In the genomic region with DNA sequence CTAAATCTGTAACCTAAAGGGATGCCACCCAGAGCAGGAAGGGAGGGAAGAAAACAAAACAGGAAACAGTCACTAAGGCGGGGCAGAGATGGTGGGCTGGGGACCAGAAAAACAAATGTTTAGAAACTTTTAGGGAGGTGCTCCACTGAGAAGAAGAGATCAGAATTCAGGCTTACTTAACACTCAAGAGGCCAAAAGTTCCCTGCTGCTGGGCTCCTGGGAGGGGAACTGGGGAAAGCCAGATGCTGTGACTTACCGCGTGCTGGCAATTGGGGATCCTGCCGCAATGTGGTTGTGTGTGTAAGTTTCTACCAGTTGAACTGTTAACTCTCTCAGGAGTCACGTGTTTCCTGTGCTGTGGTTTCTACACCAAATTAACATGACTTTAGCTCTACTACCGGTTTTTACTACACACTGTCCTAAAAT, we compare ENCODE assay signal across 8 mouse cellular contexts. TPM values are rescaled to one million over a fixed set of nuclear protein-coding genes. Genes with fewer than 3 reads are reported as not detected.
A peak's percentile ranks its signal among the peaks of the same experiment; 100 is the strongest.
DNase-seq lines count a peak whose midpoint lies in the region; ATAC-seq and TF ChIP-seq lines count a peak whose summit lies in the region.

Gene Icam2, minus strand, starts transcription at position 285 of the 426 bp plus-strand sequence.

- H3K4me2 ChIP-seq in kidney, embryonic 15.5 days = no peak within 1 kb of the TSS
- no peak within 1 kb of the TSS for H3K4me2 ChIP-seq in embryonic facial prominence, embryonic 13.5 days
- H3K4me2 ChIP-seq in hindbrain, embryonic 14.5 days (replicated peaks) = no peak within 1 kb of the TSS
- H3K4me2 ChIP-seq in stomach, postnatal 0 days (replicated peaks; ENCODE audit: low read depth) = no peak within 1 kb of the TSS

- H3K4me3 ChIP-seq in kidney, embryonic 15.5 days (replicated peaks) = no peak within 1 kb of the TSS
- H3K4me3 ChIP-seq in embryonic facial prominence, embryonic 13.5 days = no peak within 1 kb of the TSS
- H3K4me3 ChIP-seq in hindbrain, embryonic 14.5 days (replicated peaks; ENCODE audit: low read length) = no peak within 1 kb of the TSS
- no peak within 1 kb of the TSS for H3K4me3 ChIP-seq in stomach, postnatal 0 days (ENCODE audit: low read depth, low read length)

- H3K36me3 ChIP-seq in kidney, embryonic 15.5 days = no peaks in the 10 kb centered on the region
- no peaks in the 10 kb centered on the region for H3K36me3 ChIP-seq in embryonic facial prominence, embryonic 13.5 days
- no peaks in the 10 kb centered on the region for H3K36me3 ChIP-seq in hindbrain, embryonic 14.5 days (replicated peaks; ENCODE audit: control insufficient read depth, insufficient read depth)
- H3K36me3 ChIP-seq in stomach, postnatal 0 days (ENCODE audit: control insufficient read depth, insufficient read depth, low read length) = no peaks in the 10 kb centered on the region

- TF ChIP-seq CTCF in stomach, postnatal 0 days (IDR thresholded peaks at IDR 0.05; ENCODE audit: low read depth) = no peak

- no peak for ATAC-seq in kidney, embryonic 15.5 days (replicated peaks; ENCODE audit: low FRiP score)
- ATAC-seq in embryonic facial prominence, embryonic 13.5 days (ENCODE audit: insufficient number of reproducible peaks, insufficient read depth, low FRiP score, low TSS enrichment, low read depth) = no peak
- ATAC-seq in hindbrain, embryonic 14.5 days (ENCODE audit: low FRiP score) = no peak
- no peak for ATAC-seq in stomach, postnatal 0 days (ENCODE audit: low FRiP score, low TSS enrichment)

- WGBS in kidney, embryonic 15.5 days = 78% methylated on average over 6 of the region's 6 CpGs
- WGBS in embryonic facial prominence, embryonic 13.5 days = 72% methylated on average over 6 of the region's 6 CpGs
- 78% methylated on average over 6 of the region's 6 CpGs for WGBS in hindbrain, embryonic 14.5 days
- 67% methylated on average over 6 of the region's 6 CpGs for WGBS in stomach, postnatal 0 days

- no peak for DNase-seq in kidney, postnatal 10 days
- DNase-seq in hindbrain, embryonic 14.5 days (ENCODE audit: low spot score) = no peak
- DNase-seq in lung, postnatal 4 days = peak; percentile 41 to 52
- DNase-seq in stomach, postnatal 0 days (ENCODE audit: low spot score) = no peak
- no peak for DNase-seq in layer of hippocampus, postnatal 10 days (ENCODE audit: low spot score in 2 of 2)
- DNase-seq in retina, embryonic 14.5 days (ENCODE audit: low spot score) = no peak

- H3K27me3 ChIP-seq in kidney, embryonic 15.5 days = no peaks in the 10 kb centered on the region
- no peaks in the 10 kb centered on the region for H3K27me3 ChIP-seq in embryonic facial prominence, embryonic 13.5 days
- no peaks in the 10 kb centered on the region for H3K27me3 ChIP-seq in hindbrain, embryonic 14.5 days (ENCODE audit: control insufficient read depth, insufficient read depth, low read length)
- no peaks in the 10 kb centered on the region for H3K27me3 ChIP-seq in stomach, postnatal 0 days (ENCODE audit: control insufficient read depth, insufficient read depth, low read length)

- no peak within 1 kb of the TSS for H3K9ac ChIP-seq in kidney, embryonic 15.5 days
- no peak within 1 kb of the TSS for H3K9ac ChIP-seq in embryonic facial prominence, embryonic 13.5 days
- H3K9ac ChIP-seq in hindbrain, embryonic 14.5 days = no peak within 1 kb of the TSS
- no peak within 1 kb of the TSS for H3K9ac ChIP-seq in stomach, postnatal 0 days (ENCODE audit: low read length)

- H3K27ac ChIP-seq in kidney, embryonic 15.5 days = peak within 1 kb of the TSS; percentile 75
- H3K27ac ChIP-seq in embryonic facial prominence, embryonic 13.5 days = peak within 1 kb of the TSS; percentile 11; the same call in 1 of the 2 replicates
- H3K27ac ChIP-seq in hindbrain, embryonic 14.5 days = no peak within 1 kb of the TSS
- no peak within 1 kb of the TSS for H3K27ac ChIP-seq in stomach, postnatal 0 days (replicated peaks)

- no peak for TF ChIP-seq EP300 in stomach, postnatal 0 days (optimal IDR thresholded peaks at IDR 0.05)

- peaks cover 36% of the 10 kb centered on the region for H3K4me1 ChIP-seq in kidney, embryonic 15.5 days
- H3K4me1 ChIP-seq in embryonic facial prominence, embryonic 13.5 days = peaks cover 12% of the 10 kb centered on the region
- no peaks in the 10 kb centered on the region for H3K4me1 ChIP-seq in hindbrain, embryonic 14.5 days (replicated peaks; ENCODE audit: control insufficient read depth, insufficient read depth, low read length)
- H3K4me1 ChIP-seq in stomach, postnatal 0 days (replicated peaks; ENCODE audit: control insufficient read depth, insufficient read depth) = no peaks in the 10 kb centered on the region; the same call in 1 of the 2 replicates

- no peaks in the 10 kb centered on the region for H3K9me3 ChIP-seq in kidney, embryonic 15.5 days (replicated peaks)
- no peaks in the 10 kb centered on the region for H3K9me3 ChIP-seq in embryonic facial prominence, embryonic 13.5 days
- H3K9me3 ChIP-seq in hindbrain, embryonic 14.5 days (ENCODE audit: control insufficient read depth, low read length) = no peaks in the 10 kb centered on the region
- H3K9me3 ChIP-seq in stomach, postnatal 0 days (ENCODE audit: control insufficient read depth, low read length) = no peaks in the 10 kb centered on the region

RNA-seq across cellular contexts. Expression of gene Icam2, which starts in this region (rescaled TPM):
- polyA plus RNA-seq in kidney, embryonic 15.5 days (2015; fragmentation: Nextera tagmentation; extraction: Ambion mirVana) = 68.9 and 75.5 TPM in 2 replicates
- polyA plus RNA-seq in embryonic facial prominence, embryonic 13.5 days (2015; fragmentation: Nextera tagmentation; extraction: Ambion mirVana) = 26.2 and 32.6 TPM in 2 replicates
- 13.6 and 18.6 TPM in 2 replicates for polyA plus RNA-seq in hindbrain, embryonic 14.5 days (2014; fragmentation: Nextera tagmentation; extraction: Ambion mirVana)
- polyA plus RNA-seq in stomach, postnatal 0 days (2015; fragmentation: Nextera tagmentation; extraction: Ambion mirVana) = 12.7 and 13.2 TPM in 2 replicates
- total RNA-seq in layer of hippocampus, postnatal 10 days (2021) = 1 to 10 TPM; 4.6 to 4.7 TPM

Comparison
In these comparisons a context has a peak if more than half of its experiments do, and no peak if none do; other contexts are left out.
1. H3K27ac ChIP-seq: peak in kidney, embryonic 15.5 days (single experiment) and embryonic facial prominence, embryonic 13.5 days (single experiment); none in hindbrain, embryonic 14.5 days (single experiment) and stomach, postnatal 0 days (single experiment).
2. DNase-seq: peak in lung, postnatal 4 days (2 of 2); none in kidney, postnatal 10 days (single experiment), hindbrain, embryonic 14.5 days (single experiment), stomach, postnatal 0 days (single experiment), layer of hippocampus, postnatal 10 days (0 of 2) and retina, embryonic 14.5 days (single experiment).